Mouse (Mus musculus): Measurements from ENCODE around the gene Irgm1.
"Not testable (repeated sequence)": the region's sequence is repeated elsewhere in the genome, so short reads cannot be mapped to it uniquely, and the experiment has no call there.

Gene Irgm1

DNA sequence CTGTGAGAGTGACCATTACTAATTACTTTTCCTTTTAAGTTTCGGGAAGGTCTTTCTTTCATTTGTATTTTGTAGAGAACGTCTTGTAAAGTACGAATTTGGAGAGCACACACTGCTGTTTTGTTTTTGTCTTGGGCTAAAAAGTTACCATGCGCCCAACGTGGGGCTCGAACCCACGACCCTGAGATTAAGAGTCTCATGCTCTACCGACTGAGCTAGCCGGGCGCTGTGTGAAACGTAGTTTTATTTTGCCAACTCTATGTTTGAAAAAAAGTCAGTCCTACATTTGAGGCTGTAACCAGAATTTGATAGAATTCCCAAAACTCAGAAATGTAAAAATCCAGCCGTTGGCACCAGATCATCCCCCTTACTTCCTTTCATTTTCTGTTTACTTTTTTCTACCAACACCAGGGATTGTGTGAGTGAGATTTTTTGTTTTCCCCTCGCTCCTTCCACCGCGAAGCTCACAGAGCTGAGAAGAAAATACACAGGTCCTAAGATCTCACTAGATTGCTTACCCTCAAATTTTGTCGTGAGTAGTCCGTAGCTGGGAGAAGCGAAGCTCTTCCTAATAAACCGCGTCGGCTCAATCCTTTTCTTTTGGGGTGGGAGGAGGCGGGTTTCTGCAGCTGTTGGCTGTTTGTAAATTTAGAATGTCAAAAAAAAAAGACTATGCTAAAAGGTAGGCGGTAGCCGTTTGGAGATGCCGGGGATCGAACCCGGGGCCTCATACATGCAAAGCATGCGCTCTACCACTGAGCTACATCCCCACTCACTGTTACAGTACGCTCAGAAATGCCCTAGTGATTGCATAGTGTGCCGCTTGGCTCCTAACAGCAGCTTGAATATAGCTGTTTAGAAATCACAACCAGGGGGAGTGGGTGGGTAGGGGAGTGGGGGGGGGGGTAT, 37.5 kb downstream of the Irgm1 start:
- DNase-seq (ENCODE audit: low read depth in 1 of 2, low spot score in 2 of 2) = peak; percentile 74 to 88

DNA sequence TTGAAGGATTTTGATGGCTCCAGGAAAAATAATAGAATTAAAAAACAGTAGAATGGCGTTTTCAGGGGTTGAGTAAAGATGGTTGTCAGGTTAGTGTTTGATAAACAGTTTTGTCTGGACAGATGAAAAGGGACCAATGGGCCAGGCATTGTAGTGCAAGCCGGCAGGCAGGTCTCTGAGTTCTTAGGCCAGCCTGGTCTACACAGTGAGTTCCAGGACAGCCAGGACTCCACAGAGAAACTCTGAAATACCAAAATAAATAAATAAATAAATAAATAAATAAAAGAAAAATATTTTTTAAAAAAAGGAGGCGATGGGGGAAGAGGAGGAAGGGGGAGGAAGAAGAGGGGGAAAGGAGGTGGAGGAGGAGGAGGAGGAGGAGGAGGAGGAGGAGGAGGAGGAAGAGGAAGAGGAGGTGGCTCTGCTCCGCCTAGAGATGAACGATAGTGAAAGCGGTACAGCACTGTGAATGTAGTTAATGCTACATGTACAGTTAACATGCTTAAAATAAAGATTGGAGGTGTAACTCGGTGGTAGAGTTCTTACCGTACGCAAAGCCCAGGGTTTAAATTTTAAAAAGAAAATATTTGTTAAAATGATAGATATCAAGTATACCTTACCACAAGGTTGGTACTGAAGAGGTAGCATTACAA, 38.3 kb downstream of the Irgm1 start:
- DNase-seq (ENCODE audit: low read depth in 1 of 2, low spot score in 2 of 2) = no peak

DNA sequence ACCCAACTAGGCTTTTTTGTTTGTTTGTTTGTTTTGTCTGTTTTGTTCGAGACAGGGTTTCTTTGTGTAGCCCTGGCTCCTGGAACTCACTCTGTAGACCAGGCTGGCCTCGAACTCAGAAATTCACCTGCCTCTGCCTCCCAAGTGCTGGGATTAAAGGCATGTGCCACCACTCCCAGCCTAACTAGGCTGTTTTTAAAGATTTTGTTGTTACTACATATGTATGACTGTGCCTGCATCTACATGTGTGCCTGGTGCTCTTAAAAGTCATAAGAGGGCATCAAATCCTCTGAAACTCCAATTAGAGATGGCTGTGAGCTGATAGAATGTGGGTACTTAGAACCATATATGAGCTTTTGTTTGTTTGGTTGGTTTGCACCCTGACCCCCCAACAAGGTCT, 40.2 kb downstream of the Irgm1 start:
- no peak for DNase-seq (ENCODE audit: low read depth in 1 of 2, low spot score in 2 of 2)

DNA sequence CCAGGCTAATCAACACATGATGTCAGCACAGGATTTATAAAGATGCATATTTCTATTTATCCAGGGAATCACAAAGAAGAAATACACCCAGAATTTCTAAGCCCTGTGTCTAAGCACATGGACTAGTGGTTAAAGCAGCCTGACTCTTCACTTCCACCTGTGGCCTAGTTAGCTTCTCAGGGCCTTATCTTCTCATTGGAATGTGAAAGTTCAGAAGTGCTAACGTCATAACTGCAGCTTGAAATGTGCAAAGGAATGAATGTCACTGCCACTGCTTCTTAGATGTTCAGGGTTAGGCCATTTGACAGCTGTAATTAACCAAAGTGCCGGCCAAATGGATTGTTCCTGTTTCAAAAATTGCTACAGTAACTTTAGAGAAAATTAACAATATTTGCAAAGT, 41.2 kb downstream of the Irgm1 start:
- no peak for DNase-seq (ENCODE audit: low read depth in 1 of 2, low spot score in 2 of 2)

DNA sequence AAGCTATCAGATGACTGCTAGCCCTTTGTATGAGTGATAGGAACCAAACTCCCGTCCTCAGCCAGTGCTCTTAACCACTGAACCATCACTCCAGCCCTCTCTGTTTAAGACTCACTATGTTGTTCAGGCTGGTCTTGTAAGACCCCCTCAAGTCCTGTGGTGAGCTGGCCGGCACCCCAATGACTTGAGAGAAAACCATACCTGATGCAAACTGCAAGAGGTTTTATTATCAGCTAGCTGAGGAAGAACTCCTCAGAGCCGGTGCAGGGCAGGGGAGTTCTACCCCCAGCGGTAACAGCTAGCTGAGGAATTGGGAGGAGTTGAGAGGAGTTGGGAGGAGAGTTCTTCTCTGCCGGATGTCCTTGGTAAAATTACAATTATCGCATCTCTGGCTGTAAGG, 43.6 kb downstream of the Irgm1 start:
- no peak for DNase-seq (ENCODE audit: low read depth in 1 of 2, low spot score in 2 of 2)

DNA sequence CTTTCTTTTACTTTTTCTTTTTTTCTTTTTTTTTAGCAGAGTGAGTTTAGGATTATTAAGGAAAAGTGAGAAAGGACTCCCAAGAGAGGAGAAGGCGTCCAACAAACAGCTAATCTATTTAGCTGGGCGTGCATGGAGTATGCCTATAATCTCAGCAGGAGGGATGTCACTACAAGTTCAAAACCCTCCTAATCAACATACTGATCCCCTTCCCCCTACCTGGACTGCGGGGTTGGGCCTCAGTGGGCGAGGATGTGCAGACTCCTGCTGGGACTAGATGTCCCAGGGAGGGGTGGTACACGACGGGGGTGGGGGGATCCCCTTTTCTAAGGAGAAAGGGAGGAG, 44.8 kb downstream of the Irgm1 start:
- DNase-seq (ENCODE audit: low read depth in 1 of 2, low spot score in 2 of 2) = no peak

DNA sequence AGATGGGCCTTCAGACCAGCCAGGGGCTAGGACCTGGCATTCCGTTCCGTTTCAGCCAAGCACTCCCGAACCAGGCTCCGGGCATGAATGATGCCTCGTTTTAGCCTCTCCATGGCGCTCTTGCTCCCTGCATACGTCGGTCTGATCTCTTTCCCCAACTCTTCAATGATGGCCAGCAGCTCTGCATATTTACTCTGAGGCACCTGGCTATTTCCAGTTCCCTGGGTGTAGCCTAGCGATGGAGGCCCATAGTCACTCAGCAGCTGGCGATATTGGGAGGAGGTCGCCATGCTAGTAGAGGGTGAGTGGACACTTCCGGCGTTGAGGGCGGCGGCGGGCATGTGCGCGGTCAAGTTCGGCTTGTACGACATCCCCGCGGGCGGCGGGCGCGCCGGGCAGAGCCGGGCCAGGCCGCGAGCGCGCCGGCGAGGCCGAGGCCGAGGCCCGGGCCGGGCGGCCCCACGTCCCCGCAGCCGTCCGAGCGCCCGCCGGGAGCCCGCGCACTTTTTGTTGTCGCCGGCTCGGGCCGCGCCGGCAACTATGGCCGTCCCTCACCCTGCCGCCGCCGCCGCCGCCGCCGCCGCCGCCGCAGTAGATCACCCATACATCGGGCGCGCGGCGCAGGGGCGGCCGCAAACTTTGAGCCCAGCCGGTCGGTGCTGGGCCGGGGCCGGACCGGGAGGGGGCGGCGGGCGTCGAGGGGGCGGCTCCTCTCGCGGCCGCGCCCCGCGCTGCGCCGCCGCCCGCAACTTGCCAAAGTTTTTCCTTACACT, 45.3 kb downstream of the Irgm1 start, which contains the start of the genes Trim7 and Gm12184:
TSS of gene Trim7 (plus strand) at position 162 of the 773 bp plus-strand sequence.
TSS of gene Gm12184 (minus strand) at position 677 of the 773 bp plus-strand sequence.
- not testable (repeated sequence) for DNase-seq (ENCODE audit: low read depth in 1 of 2, low spot score in 2 of 2)

DNA sequence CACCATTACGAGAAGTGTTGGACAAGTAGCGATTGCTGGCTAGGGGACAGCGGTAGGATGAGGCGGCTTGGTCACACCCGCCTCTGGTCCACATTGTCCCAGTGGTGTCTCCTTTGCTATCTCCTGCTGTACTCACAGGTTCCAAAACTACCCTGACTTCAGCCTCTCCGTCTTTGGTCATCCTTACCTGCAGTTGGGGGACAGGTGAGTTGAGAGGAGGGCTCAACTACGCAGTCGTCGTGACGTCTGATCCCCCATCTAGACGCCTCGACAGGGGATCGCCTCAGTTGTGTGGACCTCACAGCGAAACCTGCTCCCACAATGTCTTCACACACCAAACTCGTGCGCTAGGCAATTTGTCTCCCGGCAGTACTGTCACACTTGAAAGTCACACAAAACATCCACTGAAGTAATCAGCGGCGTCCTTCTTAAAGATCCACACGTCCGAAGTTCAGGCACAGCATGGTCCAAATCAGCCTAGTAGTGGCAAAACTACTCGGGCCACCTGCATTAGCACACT, 47.1 kb downstream of the Irgm1 start:
- DNase-seq (ENCODE audit: low read depth in 1 of 2, low spot score in 2 of 2) = no peak

DNA sequence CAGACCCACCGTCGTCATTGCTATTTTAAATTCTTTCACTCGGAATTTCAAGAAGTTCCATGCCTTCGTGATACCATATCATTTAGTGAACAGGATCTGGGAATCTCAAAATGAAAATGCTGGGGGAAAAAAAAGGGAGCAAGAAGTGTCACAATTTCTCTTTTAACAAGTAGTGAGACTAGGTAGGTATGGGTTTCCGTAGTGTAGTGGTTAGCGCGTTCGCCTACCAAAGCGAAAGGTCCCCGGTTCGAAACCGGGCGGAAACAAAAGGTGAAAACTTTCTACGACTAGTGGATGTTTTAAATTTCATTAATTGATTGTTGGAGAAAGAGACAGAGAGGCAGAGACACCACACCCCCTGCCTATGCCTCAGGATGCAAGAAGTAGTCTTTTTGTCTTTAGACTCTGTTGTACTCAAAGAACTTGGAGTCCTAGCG, 47.9 kb downstream of the Irgm1 start:
- DNase-seq (ENCODE audit: low read depth in 1 of 2, low spot score in 2 of 2) = peak in 1 of 2 experiments; percentile 62

DNA sequence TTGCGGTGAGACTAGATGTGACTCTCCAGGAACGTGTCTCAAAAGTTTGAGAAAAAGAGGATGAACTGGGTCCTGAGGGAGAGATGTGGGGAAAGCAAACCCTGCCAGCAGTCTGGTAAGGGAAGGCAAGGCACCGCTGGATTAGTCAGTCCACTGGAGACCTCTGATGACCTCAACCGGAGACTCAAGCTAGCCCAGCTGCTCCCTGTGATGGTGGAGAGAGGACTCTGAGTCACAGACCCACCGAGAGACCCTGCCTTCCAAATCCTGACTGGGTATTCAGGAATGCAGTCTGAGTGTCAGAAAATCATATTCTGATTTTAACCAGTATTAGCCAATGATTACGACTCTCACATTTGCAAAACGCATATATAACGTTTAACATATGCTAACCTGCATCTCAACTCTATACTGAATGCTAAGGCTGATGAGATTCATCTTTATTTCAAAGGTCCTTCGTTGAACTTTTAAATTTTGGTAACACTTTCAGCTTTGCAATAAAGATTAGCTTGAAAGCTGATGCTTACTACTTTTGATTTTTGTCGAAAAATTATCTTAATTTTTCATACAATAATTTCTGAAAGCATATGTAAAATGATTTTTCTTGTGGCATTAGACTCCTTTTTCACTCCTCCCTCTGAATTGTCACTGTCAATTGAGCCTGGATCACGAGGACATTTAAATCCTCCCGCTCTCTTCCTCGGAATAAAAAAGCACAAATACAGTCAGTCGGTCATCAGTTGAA, 48.5 kb downstream of the Irgm1 start:
- no peak for DNase-seq (ENCODE audit: low read depth in 1 of 2, low spot score in 2 of 2)

DNA sequence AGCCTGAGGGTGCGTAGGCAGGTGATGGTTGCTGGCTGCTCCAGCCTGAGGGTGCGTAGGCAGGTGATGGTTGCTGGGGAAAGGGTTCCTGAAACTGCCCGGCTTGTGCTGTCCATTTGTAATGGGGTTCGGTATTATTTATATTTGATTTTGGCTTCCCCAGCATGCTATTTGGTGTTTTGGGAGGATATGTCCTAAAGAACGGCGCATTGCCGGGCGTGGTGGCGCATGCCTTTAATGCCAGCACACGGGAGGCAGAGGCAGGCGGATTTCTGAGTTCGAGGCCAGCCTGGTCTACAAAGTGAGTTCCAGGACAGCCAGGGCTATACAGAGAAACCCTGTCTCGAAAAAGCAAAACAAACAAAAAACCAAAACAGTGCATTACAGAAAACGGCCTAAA, 50.2 kb downstream of the Irgm1 start:
- DNase-seq (ENCODE audit: low read depth in 1 of 2, low spot score in 2 of 2) = not testable (repeated sequence)

DNA sequence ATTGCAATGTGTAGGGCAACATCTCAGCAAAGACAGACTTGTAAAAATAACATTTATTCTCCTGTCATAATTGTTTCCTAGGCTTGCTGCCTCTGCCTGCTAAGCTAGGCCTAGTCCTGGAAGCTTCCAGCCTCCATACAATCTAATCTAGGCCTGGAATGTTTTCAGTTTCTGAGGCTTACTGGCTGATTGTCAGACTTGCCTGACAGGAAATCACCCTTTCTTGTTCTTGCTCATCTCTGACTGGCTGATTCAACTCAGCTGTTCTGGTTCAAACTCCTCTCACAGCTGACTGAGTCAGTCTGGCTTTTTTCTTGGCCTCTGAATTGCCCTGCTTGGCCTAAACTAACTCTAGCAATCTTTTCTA, 51.2 kb downstream of the Irgm1 start:
- DNase-seq (ENCODE audit: low read depth in 1 of 2, low spot score in 2 of 2) = no peak

DNA sequence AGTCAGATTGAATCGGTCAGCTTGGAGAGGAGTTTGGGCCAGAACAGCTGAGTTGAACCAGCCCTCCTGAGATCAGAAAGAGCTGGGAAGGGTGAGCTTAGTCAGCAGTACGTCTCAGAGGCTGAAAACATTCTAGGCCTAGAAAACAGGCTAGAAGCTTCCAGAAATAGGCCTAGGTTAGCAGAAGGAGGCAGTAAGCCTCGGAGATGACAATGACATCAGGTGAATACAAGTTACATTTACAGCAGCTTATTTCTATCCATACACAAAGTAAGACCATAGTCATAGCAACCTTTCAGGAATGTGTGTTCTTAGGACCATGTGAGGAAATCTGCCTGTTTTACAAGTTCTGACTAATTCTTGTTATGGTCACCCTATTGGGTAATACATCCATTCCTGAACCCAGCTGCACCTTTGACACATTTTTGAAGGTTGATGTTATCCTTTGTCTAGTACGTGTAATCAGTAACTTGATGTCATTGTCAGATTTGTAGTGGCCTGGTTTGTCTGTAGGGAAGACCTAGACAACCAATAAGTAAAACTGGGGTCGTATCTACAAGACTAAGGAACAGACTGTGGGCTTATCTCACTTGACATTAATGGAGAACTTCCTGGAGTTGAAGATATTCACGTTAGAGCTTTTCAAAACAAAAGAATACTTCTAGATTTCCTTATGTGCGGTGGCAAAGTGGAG, 51.7 kb downstream of the Irgm1 start:
- no peak for DNase-seq (ENCODE audit: low read depth in 1 of 2, low spot score in 2 of 2)

DNA sequence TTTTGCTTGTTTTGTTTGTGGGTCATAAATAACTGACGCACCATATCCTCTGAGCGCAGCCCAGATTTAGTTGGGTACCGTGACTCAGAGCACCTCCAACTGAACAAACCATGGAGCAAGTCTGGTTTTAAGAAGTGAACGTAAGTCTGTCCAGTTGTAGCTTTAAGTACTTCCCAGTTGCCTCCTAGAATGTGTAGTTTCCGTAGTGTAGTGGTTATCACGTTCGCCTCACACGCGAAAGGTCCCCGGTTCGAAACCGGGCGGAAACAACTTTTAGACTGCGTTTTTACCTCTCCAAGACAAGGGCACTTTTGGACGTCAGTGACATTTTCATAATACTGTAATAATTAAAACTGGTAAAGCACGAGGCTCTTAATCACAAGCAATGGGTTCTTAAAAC, 53.1 kb downstream of the Irgm1 start:
- DNase-seq (ENCODE audit: low read depth in 1 of 2, low spot score in 2 of 2) = peak in 1 of 2 experiments; percentile 76

DNA sequence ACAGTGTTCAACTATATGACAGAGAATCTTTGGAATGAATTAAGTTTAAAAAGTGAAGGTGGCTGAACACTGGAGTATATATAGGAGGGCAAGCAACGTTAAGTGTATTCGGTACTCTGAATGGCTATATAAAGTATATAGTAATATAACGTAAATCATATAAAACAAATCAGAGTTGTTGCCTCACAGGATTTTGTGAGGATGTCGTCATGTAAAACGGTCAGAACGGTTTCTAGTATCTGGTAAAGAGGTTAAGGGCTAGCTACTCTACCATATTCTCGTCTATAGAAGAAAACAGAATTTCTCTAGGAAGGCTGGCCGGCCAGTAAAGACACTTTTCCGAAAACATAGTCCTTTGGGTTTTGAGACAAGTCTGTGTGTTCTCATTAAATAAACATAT, 53.7 kb downstream of the Irgm1 start:
- no peak for DNase-seq (ENCODE audit: low read depth in 1 of 2, low spot score in 2 of 2)

DNA sequence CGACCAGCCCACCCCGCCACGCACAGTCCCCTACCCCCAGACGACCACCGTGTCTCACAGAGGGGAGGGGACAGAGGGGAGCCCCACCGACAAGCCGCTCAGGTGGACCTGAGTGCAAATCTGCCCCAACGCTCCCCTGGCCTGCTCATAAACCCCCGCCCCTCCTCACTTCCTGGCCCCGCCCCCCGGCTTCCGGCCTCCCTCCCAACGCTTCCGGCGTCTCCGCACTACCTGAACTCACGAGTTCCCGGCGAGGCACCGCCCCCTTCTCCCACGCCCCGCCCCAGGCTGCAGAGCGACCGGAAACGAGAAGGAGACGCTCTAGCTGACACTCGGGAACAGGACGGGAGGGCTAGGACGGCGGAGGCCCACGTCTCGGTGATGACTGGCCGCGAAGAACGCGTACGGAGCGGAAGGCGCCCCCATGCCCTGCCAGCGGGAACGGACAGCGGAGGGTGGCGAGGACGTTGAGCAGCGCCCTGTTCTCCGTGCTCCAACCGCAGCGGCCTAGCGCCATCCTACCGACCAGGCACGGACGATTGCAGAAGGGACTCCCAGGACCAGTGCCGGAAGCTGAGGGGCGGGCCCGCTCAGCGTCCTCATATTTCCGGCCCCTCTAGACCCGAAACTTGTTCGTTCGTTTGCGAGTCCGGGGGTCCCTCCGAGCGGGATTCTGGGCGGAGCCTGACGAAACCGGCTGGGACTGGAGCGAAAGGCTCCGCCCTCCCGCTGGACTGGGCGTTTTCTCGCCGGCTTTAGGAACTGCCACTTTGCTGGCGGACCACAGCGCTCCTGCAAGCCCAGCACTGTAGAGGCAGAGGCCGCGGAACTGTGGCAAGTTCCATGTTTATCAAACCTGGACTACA, 54.5 kb downstream of the Irgm1 start, which contains the start of gene Trim41:
TSS of gene Trim41 (minus strand) at position 554 of the 866 bp plus-strand sequence.
- peak; percentile 96 to 99 for DNase-seq (ENCODE audit: low read depth in 1 of 2, low spot score in 2 of 2)

DNA sequence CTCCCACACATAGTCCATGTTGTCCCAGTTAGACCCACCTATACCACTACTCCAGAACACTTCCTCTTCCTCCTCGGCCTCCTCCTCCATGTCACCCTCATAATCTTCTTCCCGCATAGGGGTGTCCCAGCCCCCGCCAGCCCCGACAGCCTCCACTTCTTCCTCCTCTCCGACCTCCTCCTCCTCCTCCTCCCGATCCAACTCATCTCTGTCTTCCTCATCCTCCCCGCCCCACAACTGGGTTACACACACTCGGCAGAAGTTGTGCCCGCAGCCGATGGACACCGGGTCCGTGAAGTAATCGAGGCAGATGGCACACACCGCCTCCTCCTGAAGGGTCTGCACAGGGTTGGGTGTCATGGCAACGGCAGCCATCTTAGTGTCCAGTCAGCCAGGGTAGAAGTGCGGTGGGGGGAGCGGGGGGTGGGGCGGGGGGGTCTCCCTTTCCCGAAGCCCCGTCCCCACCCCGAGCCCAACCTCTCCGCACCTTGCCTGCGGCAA, 55.2 kb downstream of the Irgm1 start:
- no peak for DNase-seq (ENCODE audit: low read depth in 1 of 2, low spot score in 2 of 2)

DNA sequence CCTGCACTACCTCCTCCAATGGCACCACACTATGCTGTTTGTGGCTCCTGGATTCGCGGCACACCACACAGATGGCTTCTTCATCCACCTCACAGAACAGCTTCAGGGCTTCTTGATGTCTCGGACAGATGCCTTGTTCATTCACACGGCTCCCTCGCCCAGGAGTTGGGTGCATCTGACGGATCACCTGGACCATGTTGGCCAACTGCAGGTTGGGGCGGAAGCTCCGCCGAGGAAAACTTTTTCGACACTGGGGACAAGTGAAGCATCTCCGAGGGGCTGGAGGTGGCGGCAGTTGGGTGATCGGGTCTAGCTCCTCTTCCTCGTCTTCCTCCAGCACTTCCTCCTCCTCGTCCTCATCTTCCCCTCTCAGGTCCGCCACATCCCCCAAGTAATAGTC, 55.6 kb downstream of the Irgm1 start:
- no peak for DNase-seq (ENCODE audit: low read depth in 1 of 2, low spot score in 2 of 2)

DNA sequence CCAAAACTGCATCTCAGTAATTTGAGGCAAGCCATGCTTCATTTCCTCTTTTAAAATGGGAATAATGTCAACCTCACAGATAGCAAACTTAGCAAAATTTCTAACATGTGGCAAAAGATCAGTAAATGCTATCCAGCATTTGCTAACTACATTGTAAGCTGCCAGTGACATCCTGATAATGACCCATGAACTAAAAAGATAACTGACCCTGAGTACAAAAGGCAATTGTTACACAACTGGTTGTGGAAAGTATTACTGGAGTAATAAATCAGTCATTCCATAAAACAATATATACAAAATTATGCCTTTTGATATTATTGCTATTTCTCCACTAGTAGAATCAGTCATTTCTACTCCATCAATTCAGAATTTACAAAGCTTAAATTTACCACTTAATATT, 57.7 kb downstream of the Irgm1 start:
- no peak for DNase-seq (ENCODE audit: low read depth in 1 of 2, low spot score in 2 of 2)

All from monocyte, adult 2 months (primary cell).